Mouse (Mus musculus): Measurements from ENCODE around the gene Clec4a2.

DNA sequence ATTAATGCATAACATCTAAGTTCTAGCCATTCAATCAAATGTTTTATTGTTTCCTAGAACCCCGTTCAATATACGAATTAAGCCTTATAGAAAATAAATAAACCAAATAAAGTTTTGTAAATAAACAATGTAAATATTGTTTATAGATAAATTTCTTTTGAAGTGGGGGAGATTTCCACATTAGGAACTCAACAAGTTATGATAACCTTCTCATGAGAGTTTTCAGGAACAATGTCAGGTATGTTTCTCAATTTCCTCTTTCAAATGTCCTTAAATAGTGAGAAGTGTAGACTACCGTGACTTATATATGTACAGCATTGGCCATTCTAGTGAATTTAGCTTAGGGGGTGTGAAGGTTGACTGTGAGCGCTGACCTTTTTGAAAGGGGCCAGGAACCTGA lies 66.4 kb downstream of the Clec4a2 start, which contains the start of gene Clec4b2:
- TF ChIP-seq CTCF (IDR thresholded peaks at IDR 0.05; ENCODE audit: borderline replicate concordance, extremely low read depth, insufficient read depth, insufficient read length): no peak
- TF ChIP-seq POLR2A (IDR thresholded peaks at IDR 0.05; ENCODE audit: borderline replicate concordance, extremely low read depth, insufficient read depth, insufficient read length, poor library complexity, severe bottlenecking): no peak
